Mouse (Mus musculus) MEL (cell line): ENCODE measurements around the gene Hat1. TPM values are rescaled to one million over a fixed set of nuclear protein-coding genes. Genes with fewer than 3 reads are reported as not detected.
A peak's percentile ranks its signal among the peaks of the same experiment; 100 is the strongest.

Source experiments
- DNase-seq: peaks from one replicate; pipeline ENCODE4 v3.0.0; 2011; ENCODE audit warnings: low read depth, low spot score
- H3K27ac ChIP-seq: 2 replicates; pipeline ENCODE4 v1.5.1; 2012; ENCODE audit warnings: low read depth, mild to moderate bottlenecking, control low read depth, low read length, moderate library complexity; ENCODE audit not compliant: control insufficient read depth
- H3K27me3 ChIP-seq, 2 experiments: fragments of 150-350 bp in 1 of 2; sonication (generic) in 1 of 2; 2 replicates each; pipeline ENCODE4 v1.6.1; 2012; ENCODE audit warnings: low read length in 2 of 2, mild to moderate bottlenecking in 2 of 2, improper control_type of control experiment in 1 of 2, moderate library complexity in 1 of 2; ENCODE audit not compliant: insufficient read depth in 2 of 2, control insufficient read depth in 1 of 2
- H3K36me3 ChIP-seq, 2 experiments: 2 replicates each; pipeline ENCODE4 v1.6.1; 2012 to 2014; ENCODE audit warnings: low read length in 2 of 2, improper control_type of control experiment in 1 of 2, inconsistent platforms in 1 of 2, mild to moderate bottlenecking in 1 of 2; ENCODE audit not compliant: insufficient read depth in 2 of 2, control insufficient read depth in 1 of 2
- H3K4me1 ChIP-seq, 2 experiments: fragments of 150-350 bp in 1 of 2; sonication (generic) in 1 of 2; 2 replicates each; pipeline ENCODE4 v1.6.1; 2012; ENCODE audit warnings: low read length in 2 of 2, improper control_type of control experiment in 1 of 2, mild to moderate bottlenecking in 1 of 2; ENCODE audit not compliant: insufficient read depth in 2 of 2, control insufficient read depth in 1 of 2
- H3K4me3 ChIP-seq, 2 experiments: fragments of 150-350 bp in 1 of 2; sonication (generic) in 1 of 2; 2 replicates each; pipeline ENCODE4 v1.5.1; 2012; ENCODE audit warnings: low read depth in 2 of 2, low read length in 2 of 2, mild to moderate bottlenecking in 2 of 2, moderate library complexity in 2 of 2, control low read depth in 1 of 2, improper control_type of control experiment in 1 of 2; ENCODE audit not compliant: control insufficient read depth in 1 of 2, insufficient read depth in 1 of 2
- H3K79me2 ChIP-seq: 2 replicates; pipeline ENCODE4 v1.6.1; 2012; ENCODE audit warnings: mild to moderate bottlenecking, low read length, moderate library complexity; ENCODE audit not compliant: control insufficient read depth, poor library complexity, insufficient read depth
- H3K9ac ChIP-seq: 2 replicates; pipeline ENCODE4 v1.6.1; 2012; ENCODE audit warnings: low read depth, mild to moderate bottlenecking, control low read depth, low read length, moderate library complexity; ENCODE audit not compliant: control insufficient read depth, poor library complexity, severe bottlenecking
- H3K9me3 ChIP-seq: fragments of 150-350 bp; sonication (generic); replicated peaks from 2 replicates; pipeline ENCODE4 v1.6.1; 2012; ENCODE audit warnings: mild to moderate bottlenecking, low read length, improper control_type of control experiment, moderate library complexity; ENCODE audit not compliant: insufficient read depth
- BHLHE40 ChIP-seq: IDR thresholded peaks from 2 replicates; pipeline ENCODE4 v1.6.1; 2012; ENCODE audit warnings: low read depth, mild to moderate bottlenecking, inconsistent platforms, low read length, improper control_type of control experiment, borderline replicate concordance
- CHD1 ChIP-seq: IDR thresholded peaks from 2 replicates; pipeline ENCODE4 v1.6.1; 2012; ENCODE audit warnings: low read depth, mild to moderate bottlenecking, inconsistent platforms, low read length, improper control_type of control experiment
- CHD2 ChIP-seq: IDR thresholded peaks from 2 replicates; pipeline ENCODE4 v1.6.1; 2011; ENCODE audit warnings: low read length, improper control_type of control experiment
- CTCF ChIP-seq, 3 experiments: IDR thresholded peaks in 2 of 3; conservative IDR thresholded peaks in 1 of 3; 2 replicates each; pipeline ENCODE4 v1.5.1; 2011 to 2012; ENCODE audit warnings: low read length in 3 of 3, low read depth in 2 of 3, mild to moderate bottlenecking in 2 of 3, improper control_type of control experiment in 1 of 3, inconsistent platforms in 1 of 3, mixed read lengths in 1 of 3, moderate library complexity in 1 of 3; ENCODE audit not compliant: control insufficient read depth in 1 of 3, insufficient read depth in 1 of 3, poor library complexity in 1 of 3, severe bottlenecking in 1 of 3
- EP300 ChIP-seq, 2 experiments: IDR thresholded peaks; 2 replicates each; pipeline ENCODE4 v1.6.1; 2011; ENCODE audit warnings: improper control_type of control experiment in 2 of 2, low read length in 2 of 2, low read depth in 1 of 2, mild to moderate bottlenecking in 1 of 2
- ETS1 ChIP-seq: IDR thresholded peaks from 2 replicates; pipeline ENCODE4 v1.6.1; 2012; ENCODE audit warnings: low read depth, mild to moderate bottlenecking, inconsistent platforms, low read length, improper control_type of control experiment, moderate library complexity
- GATA1 ChIP-seq: IDR thresholded peaks from 2 replicates; pipeline ENCODE4 v1.6.1; 2011; ENCODE audit warnings: low read depth, low read length, improper control_type of control experiment
- JUND ChIP-seq: IDR thresholded peaks from 2 replicates; pipeline ENCODE4 v1.6.1; 2011; ENCODE audit warnings: low read depth, mild to moderate bottlenecking, improper control_type of control experiment, low read length
- KAT2A ChIP-seq: conservative IDR thresholded peaks from 2 replicates; pipeline ENCODE4 v1.6.1; 2012; ENCODE audit warnings: low read depth, low read length, improper control_type of control experiment, inconsistent platforms
- MAFK ChIP-seq: IDR thresholded peaks from 2 replicates; pipeline ENCODE4 v1.6.1; 2011; ENCODE audit warnings: low read depth, mild to moderate bottlenecking, low read length, improper control_type of control experiment, borderline replicate concordance
- MEF2A ChIP-seq: IDR thresholded peaks from 2 replicates; pipeline ENCODE4 v1.6.1; 2014; ENCODE audit warnings: low read depth, mild to moderate bottlenecking, inconsistent platforms, low read length, improper control_type of control experiment; ENCODE audit not compliant: poor library complexity, insufficient replicate concordance, severe bottlenecking; ENCODE audit errors: extremely low read depth
- MXI1 ChIP-seq: IDR thresholded peaks from 2 replicates; pipeline ENCODE4 v1.6.1; 2011; ENCODE audit warnings: mild to moderate bottlenecking, low read depth, low read length, improper control_type of control experiment
- MYB ChIP-seq: IDR thresholded peaks from 2 replicates; pipeline ENCODE4 v1.6.1; 2011; ENCODE audit warnings: mild to moderate bottlenecking, low read depth, low read length, improper control_type of control experiment
- MYC ChIP-seq: IDR thresholded peaks from 2 replicates; pipeline ENCODE4 v1.6.1; 2011; ENCODE audit warnings: low read depth, mild to moderate bottlenecking, low read length, improper control_type of control experiment, moderate library complexity
- POLR2A ChIP-seq, 2 experiments: IDR thresholded peaks; 2 replicates each; pipeline ENCODE4 v1.6.1; 2011 to 2012; ENCODE audit warnings: low read length in 2 of 2, mild to moderate bottlenecking in 2 of 2, control low read depth in 1 of 2, improper control_type of control experiment in 1 of 2, low read depth in 1 of 2, moderate library complexity in 1 of 2; ENCODE audit not compliant: control insufficient read depth in 1 of 2, insufficient read depth in 1 of 2, poor library complexity in 1 of 2
- POLR2AphosphoS2 ChIP-seq: IDR thresholded peaks from 2 replicates; pipeline ENCODE4 v1.6.1; 2011; ENCODE audit warnings: low read length, improper control_type of control experiment
- POLR2AphosphoS5 ChIP-seq: IDR thresholded peaks from 2 replicates; pipeline ENCODE4 v1.6.1; 2012; ENCODE audit warnings: low read depth, borderline replicate concordance, mild to moderate bottlenecking, inconsistent platforms, low read length, moderate library complexity, mixed read lengths
- RAD21 ChIP-seq: IDR thresholded peaks from 2 replicates; pipeline ENCODE4 v1.6.1; 2011; ENCODE audit warnings: mild to moderate bottlenecking, low read depth, low read length, improper control_type of control experiment
- RCOR1 ChIP-seq: IDR thresholded peaks from 2 replicates; pipeline ENCODE4 v1.6.1; 2012; ENCODE audit warnings: low read depth, mild to moderate bottlenecking, inconsistent platforms, low read length, improper control_type of control experiment
- SIN3A ChIP-seq: IDR thresholded peaks from 2 replicates; pipeline ENCODE4 v1.6.1; 2012; ENCODE audit warnings: low read length, improper control_type of control experiment, inconsistent platforms
- SMC3 ChIP-seq: IDR thresholded peaks from 2 replicates; pipeline ENCODE4 v1.6.1; 2011; ENCODE audit warnings: low read depth, low read length, improper control_type of control experiment
- TAL1 ChIP-seq: IDR thresholded peaks from 2 replicates; pipeline ENCODE4 v1.6.1; 2012; ENCODE audit warnings: mild to moderate bottlenecking, inconsistent platforms, low read length, moderate library complexity, mixed read lengths
- TBP ChIP-seq: IDR thresholded peaks from 2 replicates; pipeline ENCODE4 v1.8.0; 2011; ENCODE audit warnings: low read depth, low read length, improper control_type of control experiment
- TCF12 ChIP-seq: IDR thresholded peaks from 2 replicates; pipeline ENCODE4 v1.6.1; 2014; ENCODE audit warnings: low read depth, mild to moderate bottlenecking, inconsistent platforms, low read length, improper control_type of control experiment, moderate library complexity
- USF1 ChIP-seq: IDR thresholded peaks from 2 replicates; pipeline ENCODE4 v1.6.1; 2014; ENCODE audit warnings: low read depth, mild to moderate bottlenecking, inconsistent platforms, low read length, improper control_type of control experiment, moderate library complexity
- USF2 ChIP-seq, 2 experiments: IDR thresholded peaks; 2 replicates each; pipeline ENCODE4 v1.6.1; 2011 to 2012; ENCODE audit warnings: improper control_type of control experiment in 2 of 2, low read length in 2 of 2, borderline replicate concordance in 1 of 2, inconsistent platforms in 1 of 2, low read depth in 1 of 2, mild to moderate bottlenecking in 1 of 2; ENCODE audit not compliant: insufficient read depth in 1 of 2
- ZKSCAN1 ChIP-seq: IDR thresholded peaks from 2 replicates; pipeline ENCODE4 v1.6.1; 2012; ENCODE audit warnings: low read depth, mild to moderate bottlenecking, inconsistent platforms, low read length, improper control_type of control experiment, moderate library complexity
- ZMIZ1 ChIP-seq: IDR thresholded peaks from 2 replicates; pipeline ENCODE4 v1.6.1; 2012; ENCODE audit warnings: low read depth, mild to moderate bottlenecking, inconsistent platforms, low read length, improper control_type of control experiment, moderate library complexity
- ZNF384 ChIP-seq: IDR thresholded peaks from 2 replicates; pipeline ENCODE4 v1.6.1; 2012; ENCODE audit warnings: low read depth, mild to moderate bottlenecking, inconsistent platforms, low read length, improper control_type of control experiment
- polyA plus RNA-seq, 2 experiments: library from polyadenylated mRNA; stranded (reverse) in 1 of 2; unstranded in 1 of 2; fragments of >175 nt in 1 of 2; fragments of >200 nt in 1 of 2; gene quantifications; 2 replicates each; pipeline versions ENCODE4 v1.2.1 to v1.2.4; 2012; ENCODE audit warnings: low replicate concordance in 2 of 2, low read depth in 1 of 2; ENCODE audit not compliant: insufficient read length in 2 of 2, insufficient read depth in 1 of 2, missing spikeins in 1 of 2
- total RNA-seq: library from RNA; depleted of rRNA; stranded (reverse); fragments of 300-350 nt; gene quantifications from 2 replicates; pipeline ENCODE4 v1.2.3, GENCODE M21; 2012

Gene Hat1
- total and polyA plus RNA-seq, 3 experiments: 167 TPM; not detected in 1

- peaks cover 2 to 3% of the 10 kb centered on the region in 2 experiments; a peak in 1 of 4 replicates for H3K36me3 ChIP-seq
- no peaks in the 10 kb centered on the region for H3K4me1 ChIP-seq
- H3K27ac ChIP-seq: no peak overlapping the region
- no peak for DNase-seq
- TF ChIP-seq MYC: no peak
- no peak for TF ChIP-seq TAL1
- TF ChIP-seq SMC3: no peak
- no peak for TF ChIP-seq POLR2AphosphoS2
- TF ChIP-seq ZMIZ1: no peak
- no peak for TF ChIP-seq MYB
- TF ChIP-seq POLR2A (IDR thresholded peaks at IDR 0.05; ENCODE audit: control insufficient read depth in 1 of 2, insufficient read depth in 1 of 2, low read depth in 1 of 2, low read length in 2 of 2, poor library complexity in 1 of 2): no peak
- TF ChIP-seq SIN3A: no peak
- no peak for TF ChIP-seq POLR2AphosphoS5
- no peak for TF ChIP-seq CHD1
- TF ChIP-seq KAT2A: no peak
- no peak for TF ChIP-seq USF2 (IDR thresholded peaks at IDR 0.05; ENCODE audit: borderline replicate concordance in 1 of 2, insufficient read depth in 1 of 2, low read depth in 1 of 2, low read length in 2 of 2)
- no peak for TF ChIP-seq BHLHE40
- TF ChIP-seq MEF2A: no peak
- TF ChIP-seq TCF12: no peak
- H3K4me3 ChIP-seq: no peak overlapping the region
- H3K9me3 ChIP-seq: no peaks in the 10 kb centered on the region
- no peaks in the 10 kb centered on the region for H3K79me2 ChIP-seq
- no peak overlapping the region for H3K9ac ChIP-seq
- H3K27me3 ChIP-seq: no peaks in the 10 kb centered on the region
Observed at GRCm38 (mm10) chr2:71445536-71446196, 56.9 kb downstream of the Hat1 start.

- no peaks in the 10 kb centered on the region for H3K9me3 ChIP-seq
- H3K4me3 ChIP-seq: no peak overlapping the region
- peak; percentile 70 for DNase-seq
- peaks cover 0 to 5% of the 10 kb centered on the region in 2 experiments; a peak in 1 of 4 replicates for H3K4me1 ChIP-seq
- H3K27me3 ChIP-seq: no peaks in the 10 kb centered on the region
- no peak overlapping the region for H3K27ac ChIP-seq
- peaks cover 0 to 15% of the 10 kb centered on the region in 2 experiments; a peak in 2 of 4 replicates for H3K36me3 ChIP-seq
- H3K79me2 ChIP-seq: peaks cover 3% of the 10 kb centered on the region; the same call in 1 of the 2 replicates
- H3K9ac ChIP-seq: peak overlapping the region; percentile 35
- TF ChIP-seq RCOR1 (no peak), MYB (no peak), ZNF384 (no peak), MAFK (no peak), GATA1 (no peak), SMC3 (peak; percentile 87), ZMIZ1 (no peak), ZKSCAN1 (no peak), EP300 (IDR thresholded peaks at IDR 0.05; ENCODE audit: low read depth in 1 of 2, low read length in 2 of 2) (no peak), TCF12 (no peak), CTCF (IDR thresholded peaks at IDR 0.05 in 2 of 3, conservative IDR thresholded peaks at IDR 0.05 in 1 of 3; ENCODE audit: control insufficient read depth in 1 of 3, insufficient read depth in 1 of 3, low read depth in 2 of 3, low read length in 3 of 3, poor library complexity in 1 of 3, severe bottlenecking in 1 of 3) (peak; percentile 35 to 85 (median 75); a peak in 5 of 6 replicates), BHLHE40 (no peak), JUND (no peak), USF1 (no peak), MXI1 (no peak), RAD21 (peak; percentile 85), POLR2A (IDR thresholded peaks at IDR 0.05; ENCODE audit: control insufficient read depth in 1 of 2, insufficient read depth in 1 of 2, low read depth in 1 of 2, low read length in 2 of 2, poor library complexity in 1 of 2) (no peak), KAT2A (no peak), USF2 (IDR thresholded peaks at IDR 0.05; ENCODE audit: borderline replicate concordance in 1 of 2, insufficient read depth in 1 of 2, low read depth in 1 of 2, low read length in 2 of 2) (no peak), ETS1 (no peak), CHD1 (no peak), CHD2 (no peak), TBP (no peak)
Observed at GRCm38 (mm10) chr2:71449604-71450003, 60.8 kb downstream of the Hat1 start.
